Mouse (Mus musculus) midbrain, embryonic 15.5 days (tissue): ENCODE measurements at regions not wholly inside any gene's neighbourhood (a gene's known extent, or its start where the extent isn't known, plus 50 kb on each side); places are given as distances from the start of the nearest gene placed in this dataset.

ENCODE experiments used
- ATAC-seq: fragments of 200-750 bp; cut with Nextera tagmentation; replicated peaks from 2 replicates; pipeline ENCODE4 v1.8.0; 2017; ENCODE audit warnings: moderate TSS enrichment
- H3K27ac ChIP-seq: fragments of 300-500 bp; sonication (generic); 2 replicates; pipeline ENCODE4 v1.5.1; 2015; ENCODE audit warnings: mild to moderate bottlenecking, inconsistent platforms
- H3K27me3 ChIP-seq: fragments of 300-500 bp; sonication (generic); replicated peaks from 2 replicates; pipeline ENCODE4 v1.6.1; 2015; ENCODE audit warnings: inconsistent platforms
- H3K36me3 ChIP-seq: fragments of 300-500 bp; sonication (generic); replicated peaks from 2 replicates; pipeline ENCODE4 v1.6.1; 2015; ENCODE audit warnings: inconsistent platforms
- H3K4me1 ChIP-seq: fragments of 300-500 bp; sonication (generic); 2 replicates; pipeline ENCODE4 v1.6.1; 2015; ENCODE audit warnings: inconsistent platforms
- H3K4me2 ChIP-seq: fragments of 300-500 bp; sonication (generic); 2 replicates; pipeline ENCODE4 v1.6.1; 2015; ENCODE audit warnings: inconsistent platforms, mild to moderate bottlenecking, moderate library complexity
- H3K4me3 ChIP-seq: fragments of 300-500 bp; sonication (generic); 2 replicates; pipeline ENCODE4 v1.5.1; 2015; ENCODE audit warnings: mild to moderate bottlenecking, inconsistent platforms
- H3K9ac ChIP-seq: fragments of 300-500 bp; sonication (generic); 2 replicates; pipeline ENCODE4 v1.6.1; 2015; ENCODE audit warnings: mild to moderate bottlenecking, inconsistent platforms
- H3K9me3 ChIP-seq: fragments of 300-500 bp; sonication (generic); 2 replicates; pipeline ENCODE4 v1.6.1; 2016; ENCODE audit warnings: inconsistent platforms
- WGBS: fragments of 180-500 bp; shearing (Covaris S2); methylation state at CpG from one replicate; pipeline ENCODE4 v1.1.7; 2015; ENCODE audit warnings: mixed read lengths; 5-methylcytosine and 5-hydroxymethylcytosine counted together

DNA sequence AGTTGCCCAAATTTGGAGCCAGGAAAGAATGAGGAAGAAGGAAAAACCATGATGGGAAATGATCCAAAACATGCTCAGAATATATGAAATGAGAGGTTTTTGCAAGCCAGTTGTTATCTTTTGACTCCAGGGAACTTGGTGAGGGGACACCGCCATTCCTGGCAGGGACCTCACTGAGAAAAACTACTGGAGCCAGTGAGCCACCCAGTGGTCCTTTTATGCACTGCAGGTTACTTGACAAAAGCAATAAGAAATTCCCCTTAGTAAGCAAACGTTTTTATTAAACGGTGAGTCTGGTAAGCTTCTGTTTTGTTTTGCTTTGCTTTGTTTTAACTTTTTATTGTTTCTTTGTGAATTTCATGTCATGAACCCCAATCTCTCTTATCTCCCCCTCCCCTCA lies 257.5 kb downstream of the Foxa2 start:
- ATAC-seq: no peak
- Histone ChIP-seq H3K9ac (no peak overlapping the region), H3K4me1 (no peaks in the 10 kb centered on the region), H3K4me3 (no peak overlapping the region), H3K4me2 (no peak overlapping the region), H3K27ac (no peak overlapping the region), H3K36me3 (no peaks in the 10 kb centered on the region), H3K27me3 (no peaks in the 10 kb centered on the region), H3K9me3 (no peaks in the 10 kb centered on the region)
- 7% methylated on average over 3 of the region's 3 CpGs for WGBS

DNA sequence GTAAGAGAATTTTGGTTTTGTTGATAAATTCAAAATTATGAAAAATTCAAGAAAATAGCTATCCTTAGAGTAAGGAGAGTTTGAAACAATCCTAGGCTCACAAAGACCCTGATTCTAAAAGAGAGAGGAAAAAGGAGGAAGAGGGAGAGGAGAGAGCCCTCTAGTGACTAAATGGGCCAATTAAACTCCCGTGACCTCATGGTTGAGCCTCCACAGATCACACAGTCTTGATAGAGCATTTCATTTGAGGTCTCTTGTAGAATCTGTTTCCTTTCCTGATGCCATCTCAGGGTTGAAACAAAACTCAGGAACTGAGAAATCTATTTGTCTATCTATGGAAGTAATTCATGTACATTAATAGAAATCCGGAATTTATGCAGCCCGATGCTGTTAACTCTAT lies 258.8 kb downstream of the Foxa2 start:
- no peaks in the 10 kb centered on the region for H3K9me3 ChIP-seq
- 82% methylated on average over 3 of the region's 3 CpGs for WGBS
- no peaks in the 10 kb centered on the region for H3K36me3 ChIP-seq
- no peak overlapping the region for H3K9ac ChIP-seq
- no peak overlapping the region for H3K4me3 ChIP-seq
- no peaks in the 10 kb centered on the region for H3K4me1 ChIP-seq
- H3K27me3 ChIP-seq: no peaks in the 10 kb centered on the region
- ATAC-seq: no peak
- H3K27ac ChIP-seq: no peak overlapping the region
- H3K4me2 ChIP-seq: no peak overlapping the region

DNA sequence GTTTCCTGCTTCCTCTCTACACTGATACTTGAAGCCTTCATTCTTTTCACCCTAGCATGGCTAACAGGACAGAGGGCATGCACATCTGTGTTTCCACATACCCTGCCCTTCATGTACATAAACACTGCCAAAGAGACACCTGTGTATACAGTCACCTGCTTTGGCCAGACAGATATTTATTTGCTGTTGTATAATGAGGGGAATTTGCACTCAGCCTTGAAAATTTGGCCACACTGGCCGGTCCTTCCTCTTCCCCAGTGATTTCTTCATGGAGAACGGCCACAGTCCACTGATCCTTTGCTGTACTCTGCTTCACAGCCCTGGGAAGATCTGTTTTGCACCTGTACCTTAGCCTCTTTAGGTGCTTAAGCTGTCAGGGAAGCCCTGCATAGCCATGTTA lies 264.3 kb downstream of the Foxa2 start:
- no peaks in the 10 kb centered on the region for H3K36me3 ChIP-seq
- 73% methylated on average over 2 of the region's 2 CpGs for WGBS
- H3K27ac ChIP-seq: no peak overlapping the region
- H3K9me3 ChIP-seq: no peaks in the 10 kb centered on the region
- H3K4me3 ChIP-seq: no peak overlapping the region
- H3K4me2 ChIP-seq: no peak overlapping the region
- ATAC-seq: no peak
- H3K27me3 ChIP-seq: 0 out of 2 replicates have a peak, but pooled peaks cover 3% of the 10 kb centered on the region
- H3K4me1 ChIP-seq: no peaks in the 10 kb centered on the region
- H3K9ac ChIP-seq: no peak overlapping the region

DNA sequence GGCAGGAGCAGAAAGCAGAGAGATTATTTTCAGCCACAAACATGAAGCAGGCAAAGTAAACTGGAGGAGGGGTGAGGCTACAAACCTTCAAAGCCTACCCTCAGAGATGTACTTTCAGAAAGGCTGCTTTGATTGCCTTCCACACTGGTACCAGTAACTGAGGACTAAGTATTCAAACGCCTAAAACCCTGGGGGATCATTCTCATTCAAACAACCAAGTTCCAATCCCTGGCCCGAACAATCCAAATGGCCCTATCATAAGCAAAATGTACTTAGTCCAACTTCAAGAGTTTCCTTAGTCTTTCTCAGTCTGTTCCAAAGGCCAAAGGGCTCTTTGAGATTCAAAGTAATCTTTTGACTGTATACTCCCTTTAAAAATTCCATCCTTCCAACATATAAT lies 270.5 kb downstream of the Foxa2 start:
- no peak overlapping the region for H3K4me2 ChIP-seq
- no peaks in the 10 kb centered on the region for H3K4me1 ChIP-seq
- 51% methylated on average over 2 of the region's 2 CpGs for WGBS
- H3K9me3 ChIP-seq: no peaks in the 10 kb centered on the region
- H3K36me3 ChIP-seq: no peaks in the 10 kb centered on the region
- H3K27ac ChIP-seq: no peak overlapping the region
- no peak for ATAC-seq
- H3K27me3 ChIP-seq: 0 out of 2 replicates have a peak, but pooled peaks cover 3% of the 10 kb centered on the region
- H3K4me3 ChIP-seq: no peak overlapping the region
- no peak overlapping the region for H3K9ac ChIP-seq

DNA sequence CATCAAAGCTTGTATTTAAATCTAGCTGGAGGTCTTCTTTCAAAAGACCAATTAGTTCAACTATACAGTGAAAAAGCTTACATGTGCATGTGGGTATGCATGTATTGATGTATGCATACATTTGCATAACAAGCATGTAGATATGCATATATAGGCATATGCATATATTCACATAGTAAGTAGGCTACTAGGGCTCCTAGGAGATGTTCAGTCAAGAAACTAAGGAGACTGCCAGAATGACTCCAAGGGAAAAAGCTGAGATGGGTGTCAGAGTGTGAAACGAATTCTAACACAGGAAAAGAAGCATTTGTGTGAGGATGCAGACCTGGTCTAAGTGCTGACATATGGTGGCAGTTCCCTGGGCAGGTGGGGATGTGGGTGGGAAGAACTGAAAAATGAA lies 274.2 kb downstream of the Foxa2 start:
- no peaks in the 10 kb centered on the region for H3K36me3 ChIP-seq
- WGBS: 61% methylated on average over 1 of the region's 1 CpGs
- no peaks in the 10 kb centered on the region for H3K4me1 ChIP-seq
- H3K9ac ChIP-seq: no peak overlapping the region
- no peaks in the 10 kb centered on the region for H3K9me3 ChIP-seq
- ATAC-seq: no peak
- no peak overlapping the region for H3K4me3 ChIP-seq
- no peak overlapping the region for H3K4me2 ChIP-seq
- no peaks in the 10 kb centered on the region; the same call in 1 of the 2 replicates for H3K27me3 ChIP-seq
- no peak overlapping the region for H3K27ac ChIP-seq

GRCm38 (mm10) chr2:147753089-147753488 lies 293.7 kb downstream of the Foxa2 start:
- H3K27me3 ChIP-seq: no peaks in the 10 kb centered on the region
- no peaks in the 10 kb centered on the region for H3K36me3 ChIP-seq
- H3K9me3 ChIP-seq: no peaks in the 10 kb centered on the region
- H3K4me2 ChIP-seq: no peak overlapping the region
- 79% methylated on average over 2 of the region's 2 CpGs for WGBS
- ATAC-seq: no peak
- no peak overlapping the region for H3K9ac ChIP-seq
- H3K27ac ChIP-seq: no peak overlapping the region
- H3K4me1 ChIP-seq: no peaks in the 10 kb centered on the region
- no peak overlapping the region for H3K4me3 ChIP-seq

GRCm38 (mm10) chr2:147751831-147752230 lies 294.9 kb downstream of the Foxa2 start:
- no peak for ATAC-seq
- H3K27me3 ChIP-seq: no peaks in the 10 kb centered on the region

GRCm38 (mm10) chr2:147748006-147748405 lies 298.8 kb downstream of the Foxa2 start:
- no peak overlapping the region for H3K27ac ChIP-seq
- no peak for ATAC-seq

More at GRCm38 (mm10) chr2:147751831-147752230, 294.9 kb downstream of the Foxa2 start:
- Histone ChIP-seq H3K4me3 (no peak overlapping the region), H3K9ac (no peak overlapping the region), H3K4me2 (no peak overlapping the region), H3K36me3 (no peaks in the 10 kb centered on the region), H3K27ac (no peak overlapping the region), H3K9me3 (no peaks in the 10 kb centered on the region), H3K4me1 (no peaks in the 10 kb centered on the region)
- WGBS: 90% methylated on average over 3 of the region's 3 CpGs

DNA sequence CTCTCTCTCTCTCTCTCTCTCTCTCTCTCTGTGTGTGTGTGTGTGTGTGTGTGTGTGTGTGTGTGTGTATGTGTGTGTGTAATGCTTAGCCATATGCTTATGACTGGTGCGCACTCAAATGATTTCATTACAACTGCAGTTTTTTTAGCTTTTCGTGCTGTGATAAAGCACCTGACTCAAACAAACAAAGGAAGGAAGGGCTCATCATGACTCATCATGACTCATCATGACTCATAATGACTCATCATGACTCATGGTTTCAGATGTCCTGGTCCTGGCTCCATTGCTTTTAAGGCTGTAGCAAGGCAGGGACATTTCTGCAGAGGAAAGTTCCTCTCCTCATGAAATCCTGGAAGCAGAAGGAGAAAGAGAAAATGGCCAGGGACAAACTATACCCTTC lies 302.9 kb downstream of the Foxa2 start:
- Histone ChIP-seq H3K4me2 (no peak overlapping the region), H3K4me3 (no peak overlapping the region), H3K36me3 (no peaks in the 10 kb centered on the region), H3K4me1 (no peaks in the 10 kb centered on the region), H3K9me3 (no peaks in the 10 kb centered on the region), H3K9ac (no peak overlapping the region), H3K27me3 (no peaks in the 10 kb centered on the region), H3K27ac (no peak overlapping the region)
- no peak for ATAC-seq
- WGBS: 95% methylated on average over 2 of the region's 2 CpGs

More at GRCm38 (mm10) chr2:147748006-147748405, 298.8 kb downstream of the Foxa2 start:
- WGBS: 59% methylated on average over 4 of the region's 4 CpGs
- Histone ChIP-seq H3K36me3 (no peaks in the 10 kb centered on the region), H3K4me2 (no peak overlapping the region), H3K27me3 (no peaks in the 10 kb centered on the region), H3K9me3 (no peaks in the 10 kb centered on the region), H3K4me1 (no peaks in the 10 kb centered on the region), H3K9ac (no peak overlapping the region), H3K4me3 (no peak overlapping the region)

DNA sequence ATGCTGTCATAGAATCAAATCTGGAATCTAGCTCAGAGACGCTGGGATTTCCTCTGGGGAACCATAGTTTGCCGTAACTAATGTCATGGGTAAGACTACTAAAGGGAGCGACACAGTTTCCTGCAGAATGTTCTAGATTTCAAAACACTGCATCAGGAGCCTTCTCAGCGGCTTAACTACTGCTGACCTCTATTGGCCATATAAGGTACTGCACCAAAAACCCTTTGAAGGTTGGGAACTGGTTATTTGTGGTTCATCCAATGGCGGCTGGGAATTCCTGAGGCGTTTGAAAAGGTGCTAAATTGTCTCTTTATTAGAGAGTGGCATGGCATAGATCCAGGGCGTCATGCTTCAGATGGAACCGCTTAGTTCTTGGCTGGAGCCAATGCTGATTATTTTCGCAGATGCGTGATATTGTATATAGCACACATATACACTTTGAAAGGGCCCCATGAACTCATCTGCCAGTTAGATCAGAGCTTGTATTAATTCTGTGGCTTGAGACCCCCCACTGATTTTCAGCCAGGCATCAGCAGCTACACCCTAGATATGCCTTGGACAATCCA lies 308.4 kb downstream of the Foxa2 start:
- no peaks in the 10 kb centered on the region for H3K4me1 ChIP-seq
- H3K4me3 ChIP-seq: no peak overlapping the region
- H3K27me3 ChIP-seq: no peaks in the 10 kb centered on the region
- 0 out of 2 replicates have a peak, but pooled peaks have one; percentile 56 for ATAC-seq
- WGBS: 44% methylated on average over 10 of the region's 10 CpGs
- no peak overlapping the region for H3K4me2 ChIP-seq
- no peak overlapping the region for H3K9ac ChIP-seq
- no peaks in the 10 kb centered on the region for H3K9me3 ChIP-seq
- H3K36me3 ChIP-seq: no peaks in the 10 kb centered on the region
- H3K27ac ChIP-seq: no peak overlapping the region

DNA sequence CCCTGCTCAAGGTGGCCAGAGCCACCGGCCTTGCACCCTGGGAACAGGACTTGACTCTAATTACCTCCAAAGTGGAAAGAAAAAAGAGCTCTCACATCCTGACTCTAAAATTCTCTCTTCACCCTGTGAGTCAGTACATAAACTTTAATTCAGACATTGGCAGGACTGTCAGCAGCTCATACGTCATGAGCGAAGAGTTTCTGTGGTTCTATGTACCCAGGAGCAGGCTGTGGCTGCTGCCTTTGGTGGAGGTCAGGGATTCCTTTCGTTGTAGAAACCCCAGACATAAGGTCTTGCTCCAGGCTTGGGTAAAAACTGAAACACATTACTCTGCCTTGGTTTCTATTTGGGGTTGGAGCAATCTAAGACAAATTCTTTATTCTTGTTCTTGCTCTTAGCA lies 319.4 kb downstream of the Foxa2 start:
- 85% methylated on average over 4 of the region's 4 CpGs for WGBS
- no peak for ATAC-seq
- Histone ChIP-seq H3K9ac (no peak overlapping the region), H3K4me3 (no peak overlapping the region), H3K36me3 (no peaks in the 10 kb centered on the region), H3K27ac (no peak overlapping the region), H3K4me2 (no peak overlapping the region), H3K4me1 (no peaks in the 10 kb centered on the region), H3K9me3 (no peaks in the 10 kb centered on the region), H3K27me3 (no peaks in the 10 kb centered on the region)

DNA sequence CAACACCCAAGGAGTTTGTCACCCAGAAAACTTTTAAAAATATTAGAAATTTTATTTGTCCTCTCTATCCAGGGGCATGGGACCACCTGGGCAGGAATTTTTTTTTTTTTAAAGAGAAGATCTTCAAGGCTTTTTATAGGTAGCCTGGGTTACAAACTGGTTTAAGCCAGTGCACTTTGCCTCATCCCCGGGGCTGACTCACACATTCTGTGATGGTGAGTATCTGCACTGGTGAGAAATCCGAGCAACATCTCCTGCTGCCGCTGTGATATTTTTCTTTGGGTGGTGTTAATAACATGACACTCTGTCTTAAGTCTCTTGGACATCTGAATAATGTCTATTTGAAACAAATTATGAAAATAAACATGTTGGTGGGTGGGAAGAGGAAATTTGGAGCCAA lies 327.8 kb downstream of the Foxa2 start:
- WGBS: 94% methylated on average over 3 of the region's 3 CpGs
- Histone ChIP-seq H3K4me2 (no peak overlapping the region), H3K9me3 (no peaks in the 10 kb centered on the region), H3K4me3 (no peak overlapping the region), H3K9ac (no peak overlapping the region), H3K36me3 (no peaks in the 10 kb centered on the region), H3K4me1 (no peaks in the 10 kb centered on the region), H3K27ac (no peak overlapping the region), H3K27me3 (no peaks in the 10 kb centered on the region)
- ATAC-seq: no peak

DNA sequence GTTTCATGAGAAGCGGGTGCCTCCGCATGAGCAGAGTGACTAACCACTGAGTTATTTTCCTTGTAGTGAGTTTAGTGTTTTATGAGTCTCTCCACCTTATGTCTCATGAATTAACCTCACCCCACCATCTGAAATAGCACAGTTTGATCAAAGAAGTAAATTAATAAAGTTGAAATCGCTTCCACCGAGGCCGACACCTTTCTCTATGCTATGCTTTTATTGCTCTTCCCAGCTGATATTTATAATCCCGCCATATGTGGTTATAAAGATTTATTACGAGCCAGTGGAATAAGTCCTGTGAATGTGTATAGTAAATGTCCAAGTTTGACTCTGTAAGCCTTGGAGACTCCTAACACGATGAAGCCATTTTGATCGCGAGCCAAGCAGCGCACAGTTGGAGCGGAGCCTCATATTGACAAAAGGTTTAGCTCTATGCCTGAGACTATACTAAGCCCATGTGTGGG lies 329.3 kb downstream of the Foxa2 start:
- H3K4me3 ChIP-seq: no peak overlapping the region
- H3K27me3 ChIP-seq: no peaks in the 10 kb centered on the region
- no peak for ATAC-seq
- H3K4me2 ChIP-seq: no peak overlapping the region
- no peaks in the 10 kb centered on the region for H3K4me1 ChIP-seq
- no peaks in the 10 kb centered on the region for H3K9me3 ChIP-seq
- H3K36me3 ChIP-seq: no peaks in the 10 kb centered on the region
- 95% methylated on average over 12 of the region's 12 CpGs for WGBS
- H3K9ac ChIP-seq: no peak overlapping the region
- H3K27ac ChIP-seq: no peak overlapping the region
